Mouse (Mus musculus) adrenal gland, postnatal 10 days (tissue): Measurements from ENCODE around the gene Mapk8. TPM values are rescaled to one million over a fixed set of nuclear protein-coding genes. Genes with fewer than 3 reads are reported as not detected.
"Not testable (repeated sequence)": the region's sequence is repeated elsewhere in the genome, so short reads cannot be mapped to it uniquely, and the experiment has no call there.

Experiments used
- DNase-seq: peaks from one replicate; pipeline ENCODE4 v3.0.0; 2021; ENCODE audit warnings: mixed read lengths
- long read RNA-seq, 2 experiments: library from polyadenylated mRNA; stranded (forward); transcript quantifications; one replicate each; pipeline ENCODE4 v2.0.0; 2021
- total RNA-seq, 2 experiments: library from RNA; stranded (reverse); gene quantifications; 2 replicates each; pipeline ENCODE4 v1.2.3; 2021

Gene Mapk8
- 10 to 100 TPM; 25.2 to 30.4 TPM for total RNA-seq
- long read RNA-seq, experiment 1, partial matches to known transcripts = 0 of 5 reads
- long read RNA-seq, experiment 1, other reads (novel, unspliced or antisense) = 5 of 5 reads
- long read RNA-seq, experiment 2, partial matches to known transcripts = 0 of 1 reads
- long read RNA-seq, experiment 2, other reads (novel, unspliced or antisense) = 1 of 1 reads

GRCm38 (mm10) chr14:33447027-33447569 is at the start of gene Mapk8:
Mapk8 (minus strand) TSS chr14:33447158.
- peak; percentile 100 for DNase-seq

- DNase-seq = no peak
Measured at GRCm38 (mm10) chr14:33495226-33495625, 48.3 kb upstream of the Mapk8 start.

- no peak for DNase-seq
Measured at GRCm38 (mm10) chr14:33487805-33488550, 41.0 kb upstream of the Mapk8 start.

- DNase-seq = no peak
Measured at GRCm38 (mm10) chr14:33481991-33482390, 35.0 kb upstream of the Mapk8 start.

- DNase-seq = no peak
Measured at GRCm38 (mm10) chr14:33476094-33476760, 29.3 kb upstream of the Mapk8 start.

GRCm38 (mm10) chr14:33474461-33474860 is 27.5 kb upstream of the Mapk8 start:
- DNase-seq = no peak

- no peak for DNase-seq
Measured at GRCm38 (mm10) chr14:33471331-33471730, 24.4 kb upstream of the Mapk8 start, which contains the start of gene Frmpd2. Frmpd2 (plus strand) TSS chr14:33471696.

- DNase-seq = no peak
Measured at GRCm38 (mm10) chr14:33467766-33468165, 20.8 kb upstream of the Mapk8 start.

GRCm38 (mm10) chr14:33463658-33464057 is 16.7 kb upstream of the Mapk8 start:
- DNase-seq = no peak

GRCm38 (mm10) chr14:33450331-33450730 is 3.4 kb upstream of the Mapk8 start:
- DNase-seq = no peak

- no peak for DNase-seq
Measured at GRCm38 (mm10) chr14:33449296-33449840, 2.4 kb upstream of the Mapk8 start.

GRCm38 (mm10) chr14:33448276-33448675 is 1.3 kb upstream of the Mapk8 start:
- DNase-seq = no peak

GRCm38 (mm10) chr14:33446561-33447023 is 366 bp downstream of the Mapk8 start:
- no peak for DNase-seq

- DNase-seq = no peak
Measured at GRCm38 (mm10) chr14:33445962-33446361, 996 bp downstream of the Mapk8 start.

- no peak for DNase-seq
Measured at GRCm38 (mm10) chr14:33443780-33444179, 3.2 kb downstream of the Mapk8 start.

GRCm38 (mm10) chr14:33432485-33432884 is 14.5 kb downstream of the Mapk8 start:
- not testable (repeated sequence) for DNase-seq

- no peak for DNase-seq
Measured at GRCm38 (mm10) chr14:33424124-33424523, 22.8 kb downstream of the Mapk8 start.

GRCm38 (mm10) chr14:33423003-33423402 is 24.0 kb downstream of the Mapk8 start:
- no peak for DNase-seq

GRCm38 (mm10) chr14:33418311-33418909 is 28.5 kb downstream of the Mapk8 start:
- DNase-seq = no peak

- no peak for DNase-seq
Measured at GRCm38 (mm10) chr14:33415746-33416145, 31.2 kb downstream of the Mapk8 start.

GRCm38 (mm10) chr14:33402331-33402730 is 44.6 kb downstream of the Mapk8 start:
- no peak for DNase-seq

GRCm38 (mm10) chr14:33400019-33400418 is 46.9 kb downstream of the Mapk8 start:
- DNase-seq = no peak
